Mouse (Mus musculus) stomach, embryonic 15.5 days (tissue): ENCODE results near the gene Ccl2. TPM values are rescaled to one million over a fixed set of nuclear protein-coding genes. Genes with fewer than 3 reads are reported as not detected.
A peak's percentile ranks its signal among the peaks of the same experiment; 100 is the strongest.

ENCODE experiments used
- ATAC-seq: fragments of 200-750 bp; cut with Nextera tagmentation; 2 replicates; pipeline ENCODE4 v1.8.0; 2017; ENCODE audit warnings: low read depth, moderate number of reproducible peaks, moderate TSS enrichment; ENCODE audit not compliant: insufficient read depth, low FRiP score
- H3K27ac ChIP-seq: fragments of 300-500 bp; sonication (generic); 2 replicates; pipeline ENCODE4 v1.5.1; 2015; ENCODE audit warnings: mild to moderate bottlenecking, inconsistent platforms
- H3K27me3 ChIP-seq: fragments of 300-500 bp; sonication (generic); replicated peaks from 2 replicates; pipeline ENCODE4 v1.6.1; 2015; ENCODE audit warnings: inconsistent platforms
- H3K36me3 ChIP-seq: fragments of 300-500 bp; sonication (generic); 2 replicates; pipeline ENCODE4 v1.6.1; 2015; ENCODE audit warnings: inconsistent platforms
- H3K4me1 ChIP-seq: fragments of 300-500 bp; sonication (generic); 2 replicates; pipeline ENCODE4 v1.6.1; 2015; ENCODE audit warnings: inconsistent platforms
- H3K4me2 ChIP-seq: fragments of 300-500 bp; sonication (generic); 2 replicates; pipeline ENCODE4 v1.6.1; 2015; ENCODE audit warnings: mild to moderate bottlenecking, inconsistent platforms
- H3K4me3 ChIP-seq: fragments of 300-500 bp; sonication (generic); replicated peaks from 2 replicates; pipeline ENCODE4 v1.5.1; 2015; ENCODE audit warnings: inconsistent platforms
- H3K9ac ChIP-seq: fragments of 300-500 bp; sonication (generic); 2 replicates; pipeline ENCODE4 v1.6.1; 2015; ENCODE audit warnings: inconsistent platforms
- H3K9me3 ChIP-seq: fragments of 300-500 bp; sonication (generic); 2 replicates; pipeline ENCODE4 v1.6.1; 2016; ENCODE audit warnings: inconsistent platforms
- WGBS: fragments of 180-500 bp; shearing (Covaris S2); methylation state at CpG from one replicate; pipeline ENCODE4 v1.1.7; 2015; 5-methylcytosine and 5-hydroxymethylcytosine counted together
- polyA plus RNA-seq: library from polyadenylated mRNA; unstranded; fragments of >200 nt; fragmentation: Nextera tagmentation; extraction: Ambion mirVana; gene quantifications from 2 replicates; pipeline ENCODE4 v1.2.1, GENCODE M21; 2015

The Ccl2 gene
- polyA plus RNA-seq, 1 experiment from 2014 or later = 5.8 TPM

DNA sequence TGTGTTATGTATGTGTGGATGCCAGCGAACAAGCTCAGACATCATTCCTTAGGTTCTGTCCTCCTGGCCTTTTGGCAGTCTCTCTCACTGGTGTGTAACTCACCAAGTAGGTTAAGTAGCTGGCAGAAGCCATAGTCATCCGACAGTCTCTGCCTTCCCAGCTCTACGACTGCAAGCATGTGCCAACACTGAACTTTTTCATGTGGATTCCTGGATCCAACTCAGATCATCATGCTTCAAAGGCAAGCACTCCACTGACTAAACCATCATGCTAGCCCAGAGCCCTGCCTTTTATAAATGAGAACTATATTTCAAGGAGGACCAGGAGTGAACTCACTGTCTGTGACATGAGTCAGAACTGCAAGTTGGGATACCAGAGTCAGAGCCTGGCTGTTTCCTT lies 38.3 kb downstream of the Ccl2 start:
- H3K9ac ChIP-seq = no peak overlapping the region
- H3K27ac ChIP-seq = no peak overlapping the region
- 82% methylated on average over 3 of the region's 3 CpGs for WGBS
- no peaks in the 10 kb centered on the region for H3K27me3 ChIP-seq
- H3K4me2 ChIP-seq = no peak overlapping the region
- H3K4me1 ChIP-seq = no peaks in the 10 kb centered on the region
- no peaks in the 10 kb centered on the region for H3K36me3 ChIP-seq
- H3K4me3 ChIP-seq = no peak overlapping the region
- ATAC-seq = no peak
- H3K9me3 ChIP-seq = no peaks in the 10 kb centered on the region

DNA sequence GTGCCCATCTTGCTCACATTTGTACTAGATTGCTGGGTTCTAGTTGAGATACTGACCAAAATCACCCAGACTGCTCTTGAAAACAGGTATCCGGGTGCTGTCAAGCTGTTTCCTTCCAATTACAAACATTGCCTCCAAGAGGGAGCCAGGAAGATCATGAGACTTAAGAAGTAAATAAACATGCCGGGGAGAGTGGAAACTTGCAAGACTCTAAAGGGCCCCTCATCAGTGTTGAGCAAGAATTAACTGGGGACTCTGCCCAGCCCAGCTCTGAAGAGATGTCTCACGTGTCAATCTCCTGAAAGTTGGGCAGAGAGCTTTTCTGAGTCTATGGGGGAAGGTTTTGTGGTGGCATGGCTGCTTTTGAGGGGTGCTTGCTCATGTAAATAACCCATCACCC lies 41.7 kb downstream of the Ccl2 start:
- Histone ChIP-seq H3K36me3 (no peaks in the 10 kb centered on the region), H3K4me3 (no peak overlapping the region), H3K9ac (no peak overlapping the region), H3K27me3 (no peaks in the 10 kb centered on the region), H3K4me1 (no peaks in the 10 kb centered on the region), H3K9me3 (no peaks in the 10 kb centered on the region), H3K27ac (no peak overlapping the region), H3K4me2 (no peak overlapping the region)
- WGBS = 57% methylated on average over 3 of the region's 3 CpGs
- ATAC-seq = no peak

DNA sequence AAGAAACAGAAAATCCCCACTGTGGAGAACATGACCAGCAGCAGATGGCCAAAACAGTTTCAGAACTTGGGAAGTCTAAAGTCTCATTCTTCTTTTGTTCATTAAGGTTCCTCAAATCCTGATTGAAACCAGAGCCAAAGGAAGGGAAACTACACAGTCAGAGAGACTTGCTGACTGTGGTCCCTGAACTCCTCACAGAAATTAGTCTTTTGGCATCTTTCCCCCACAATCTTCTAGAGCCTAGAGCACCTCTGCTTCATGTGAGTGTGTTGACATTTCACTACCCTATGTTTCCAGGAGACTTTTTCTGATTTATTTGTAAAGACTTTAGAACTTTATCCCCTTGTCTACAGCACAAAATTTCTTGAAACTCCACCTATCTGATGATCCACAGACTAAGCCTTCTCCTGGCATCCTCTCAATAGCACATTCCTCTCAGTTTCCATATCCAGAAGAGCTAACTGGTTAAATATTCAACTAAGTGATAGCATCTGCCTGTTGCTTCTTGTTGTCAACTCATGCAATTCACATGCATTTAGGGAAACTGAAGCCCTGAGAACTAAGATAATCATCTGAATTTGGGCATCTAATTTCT lies 42.9 kb downstream of the Ccl2 start:
- Histone ChIP-seq H3K4me3 (no peak overlapping the region), H3K27ac (peak overlapping the region; percentile 54; the same call in 1 of the 2 replicates), H3K9ac (no peak overlapping the region), H3K4me2 (no peak overlapping the region), H3K4me1 (no peaks in the 10 kb centered on the region), H3K36me3 (no peaks in the 10 kb centered on the region), H3K27me3 (no peaks in the 10 kb centered on the region), H3K9me3 (no peaks in the 10 kb centered on the region)
- peak; percentile 68; the same call in 1 of the 2 replicates for ATAC-seq

DNA sequence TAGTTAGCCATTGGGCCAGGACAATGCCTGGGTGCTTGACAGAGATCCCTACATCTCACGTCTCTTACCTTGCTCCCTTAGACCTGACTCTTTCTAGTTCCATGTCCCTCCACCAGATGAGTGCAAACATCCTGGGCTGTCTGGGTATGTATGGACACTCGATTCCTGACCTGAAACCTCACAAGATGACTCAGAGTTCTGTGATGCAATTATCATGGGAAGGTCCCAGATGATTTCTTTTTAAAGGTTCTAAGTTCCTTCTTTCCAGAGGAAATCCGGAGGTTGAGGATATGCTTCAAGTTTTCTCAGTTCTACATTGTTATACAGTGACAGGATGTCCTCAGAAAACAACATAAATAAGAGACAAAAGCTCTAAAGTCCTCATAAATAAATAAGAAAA lies 45.5 kb downstream of the Ccl2 start:
- Histone ChIP-seq H3K27ac (no peak overlapping the region), H3K36me3 (no peaks in the 10 kb centered on the region), H3K27me3 (no peaks in the 10 kb centered on the region), H3K9me3 (no peaks in the 10 kb centered on the region), H3K4me3 (no peak overlapping the region), H3K4me2 (no peak overlapping the region), H3K9ac (no peak overlapping the region), H3K4me1 (no peaks in the 10 kb centered on the region)
- 72% methylated on average over 3 of the region's 3 CpGs for WGBS
- no peak for ATAC-seq

DNA sequence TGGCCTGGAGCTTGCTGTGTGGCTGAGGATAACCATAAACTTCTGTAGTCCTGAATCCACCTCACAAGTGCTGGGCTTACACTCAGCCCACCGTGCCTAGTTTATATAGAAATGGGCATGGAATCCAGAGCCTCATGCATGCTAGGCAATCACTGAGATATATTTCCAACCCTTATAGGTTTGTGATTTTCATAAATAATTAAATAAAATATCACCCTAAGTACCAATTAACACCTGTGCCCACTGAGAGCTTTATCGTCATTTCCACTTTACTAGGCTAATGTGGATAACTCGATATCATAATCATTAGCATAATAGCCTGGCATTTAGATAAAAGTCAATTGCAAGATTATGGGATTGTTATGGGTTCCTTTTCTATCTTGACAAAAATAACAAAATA lies 49.0 kb downstream of the Ccl2 start:
- H3K4me1 ChIP-seq = no peaks in the 10 kb centered on the region
- H3K9me3 ChIP-seq = no peaks in the 10 kb centered on the region
- H3K4me2 ChIP-seq = no peak overlapping the region
- H3K36me3 ChIP-seq = no peaks in the 10 kb centered on the region
- no peak overlapping the region for H3K4me3 ChIP-seq
- no peaks in the 10 kb centered on the region for H3K27me3 ChIP-seq
- ATAC-seq = no peak
- WGBS = 89% methylated on average over 3 of the region's 3 CpGs
- no peak overlapping the region for H3K27ac ChIP-seq
- no peak overlapping the region for H3K9ac ChIP-seq

Other genes starting within 250 kb of the Ccl2 start
- gene 5530401A14Rik, start 174.9 kb upstream of the Ccl2 start, polyA plus RNA-seq = not detected in 2 replicates
- gene Asic2, start 67.1 kb upstream of the Ccl2 start, polyA plus RNA-seq = 0.63 and 0.65 TPM in 2 replicates
- gene Gm17268, start 3.0 kb downstream of the Ccl2 start, polyA plus RNA-seq = not detected in 2 replicates
- gene Ccl7, start 10.1 kb downstream of the Ccl2 start, polyA plus RNA-seq = 2.0 and 2.4 TPM in 2 replicates
- 97.3 and 101 TPM in 2 replicates for gene Ccl11, start 22.3 kb downstream of the Ccl2 start, polyA plus RNA-seq
- 3.0 and 3.8 TPM in 2 replicates for gene Ccl12, start 66.3 kb downstream of the Ccl2 start, polyA plus RNA-seq
- not detected in 2 replicates for gene Ccl8, start 79.6 kb downstream of the Ccl2 start, polyA plus RNA-seq